Mouse (Mus musculus): Measurements from ENCODE around the gene Foxj3. TPM values are rescaled to one million over a fixed set of nuclear protein-coding genes. Genes with fewer than 3 reads are reported as not detected.

Foxj3 gene
- polyA plus RNA-seq, 1 experiment, result 9.7 TPM

DNA sequence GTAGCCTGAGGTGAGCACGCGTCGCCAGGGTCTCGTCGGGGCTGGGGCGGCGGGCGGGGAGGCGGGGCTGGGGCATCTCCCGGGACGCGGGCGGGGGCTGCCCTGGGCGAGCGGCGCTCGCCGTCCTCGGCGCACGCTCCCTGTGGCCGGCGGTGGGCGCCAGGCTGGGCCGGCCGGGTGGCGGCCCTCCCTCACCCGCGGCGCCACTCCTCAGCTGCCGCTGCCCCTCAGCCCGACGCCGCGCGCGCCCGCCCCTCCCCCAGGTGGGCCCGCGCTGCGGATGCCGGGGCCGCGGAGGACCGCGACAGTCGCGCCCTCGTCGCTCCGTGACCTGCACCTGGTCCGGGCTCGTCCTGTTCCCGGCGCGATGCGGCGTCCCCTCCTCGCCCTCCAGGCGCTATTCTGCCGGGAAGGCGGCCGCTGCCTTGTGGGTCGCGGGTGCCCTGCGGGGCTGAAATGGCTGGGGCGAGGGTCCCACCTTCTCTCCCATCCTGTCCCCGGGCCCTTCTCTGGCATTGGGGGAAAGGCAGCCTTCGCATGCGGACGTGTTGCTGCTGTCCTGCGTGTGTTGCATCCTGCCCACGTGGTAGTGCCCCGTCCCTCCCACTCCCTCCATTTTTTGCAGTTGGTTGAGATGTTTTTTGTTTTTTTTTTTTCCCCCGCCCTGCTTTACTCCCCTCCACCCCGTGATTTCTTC lies 3.2 kb downstream of the Foxj3 start:
- TF ChIP-seq POLR2A (IDR thresholded peaks at IDR 0.05; ENCODE audit: borderline replicate concordance, control insufficient read depth, low read depth, low read length), result no peak
- TF ChIP-seq CTCF (IDR thresholded peaks at IDR 0.05; ENCODE audit: control insufficient read depth, insufficient read depth, low read length), result no peak
- Histone ChIP-seq H3K4me3 (replicated peaks; ENCODE audit: control insufficient read depth, low read depth, low read length) (peak overlapping the region; percentile 97), H3K27ac (ENCODE audit: control insufficient read depth, insufficient read depth, low read depth, low read length, poor library complexity) (peak overlapping the region; percentile 87), H3K4me1 (ENCODE audit: control insufficient read depth, insufficient read depth, low read length) (peaks cover 4% of the 10 kb centered on the region)
- WGBS, result under 1% methylated on average over 66 of the region's 76 CpGs

- TF ChIP-seq CTCF (IDR thresholded peaks at IDR 0.05; ENCODE audit: control insufficient read depth, insufficient read depth, low read length) (no peak), POLR2A (IDR thresholded peaks at IDR 0.05; ENCODE audit: borderline replicate concordance, control insufficient read depth, low read depth, low read length) (no peak)
- peak overlapping the region; percentile 97 for H3K4me3 ChIP-seq (replicated peaks; ENCODE audit: control insufficient read depth, low read depth, low read length)
- H3K4me1 ChIP-seq (ENCODE audit: control insufficient read depth, insufficient read depth, low read length), result peaks cover 4% of the 10 kb centered on the region
- peak overlapping the region; percentile 87 for H3K27ac ChIP-seq (ENCODE audit: control insufficient read depth, insufficient read depth, low read depth, low read length, poor library complexity)
- WGBS, result 14% methylated on average over 10 of the region's 10 CpGs
Observed at GRCm38 (mm10) chr4:119540533-119540890, 3.7 kb downstream of the Foxj3 start.

GRCm38 (mm10) chr4:119550864-119551263 lies 14.1 kb downstream of the Foxj3 start:
- no peak for TF ChIP-seq POLR2A (IDR thresholded peaks at IDR 0.05; ENCODE audit: borderline replicate concordance, control insufficient read depth, low read depth, low read length)
- no peak for TF ChIP-seq CTCF (IDR thresholded peaks at IDR 0.05; ENCODE audit: control insufficient read depth, insufficient read depth, low read length)
- Histone ChIP-seq H3K4me1 (ENCODE audit: control insufficient read depth, insufficient read depth, low read length) (no peaks in the 10 kb centered on the region; the same call in 1 of the 2 replicates), H3K4me3 (replicated peaks; ENCODE audit: control insufficient read depth, low read depth, low read length) (no peak overlapping the region), H3K27ac (ENCODE audit: control insufficient read depth, insufficient read depth, low read depth, low read length, poor library complexity) (no peak overlapping the region)
- 31% methylated on average over 1 of the region's 1 CpGs for WGBS

DNA sequence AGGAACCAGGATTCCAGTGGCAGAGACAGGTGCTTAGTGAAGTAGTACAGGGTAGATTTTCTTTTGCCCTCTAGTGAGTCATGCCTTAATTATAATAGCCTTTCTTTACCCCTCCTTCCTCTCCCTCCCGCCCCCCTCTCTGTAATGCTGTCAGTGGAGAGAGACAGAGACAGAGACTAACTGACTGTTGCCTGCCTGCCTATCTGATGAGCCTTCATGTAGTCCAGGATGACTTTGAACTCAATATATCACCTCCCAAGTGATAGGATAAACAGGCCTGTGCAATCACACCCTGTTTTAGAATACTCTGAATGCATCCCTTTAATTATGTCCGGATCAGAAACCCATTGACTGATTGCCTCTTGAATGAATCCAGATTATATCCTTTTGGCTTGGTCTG lies 18.7 kb downstream of the Foxj3 start:
- Histone ChIP-seq H3K4me3 (replicated peaks; ENCODE audit: control insufficient read depth, low read depth, low read length) (no peak overlapping the region), H3K27ac (ENCODE audit: control insufficient read depth, insufficient read depth, low read depth, low read length, poor library complexity) (no peak overlapping the region), H3K4me1 (ENCODE audit: control insufficient read depth, insufficient read depth, low read length) (no peaks in the 10 kb centered on the region; the same call in 1 of the 2 replicates)
- no peak for TF ChIP-seq POLR2A (IDR thresholded peaks at IDR 0.05; ENCODE audit: borderline replicate concordance, control insufficient read depth, low read depth, low read length)
- TF ChIP-seq CTCF (IDR thresholded peaks at IDR 0.05; ENCODE audit: control insufficient read depth, insufficient read depth, low read length), result no peak
- WGBS, result 74% methylated on average over 2 of the region's 2 CpGs

DNA sequence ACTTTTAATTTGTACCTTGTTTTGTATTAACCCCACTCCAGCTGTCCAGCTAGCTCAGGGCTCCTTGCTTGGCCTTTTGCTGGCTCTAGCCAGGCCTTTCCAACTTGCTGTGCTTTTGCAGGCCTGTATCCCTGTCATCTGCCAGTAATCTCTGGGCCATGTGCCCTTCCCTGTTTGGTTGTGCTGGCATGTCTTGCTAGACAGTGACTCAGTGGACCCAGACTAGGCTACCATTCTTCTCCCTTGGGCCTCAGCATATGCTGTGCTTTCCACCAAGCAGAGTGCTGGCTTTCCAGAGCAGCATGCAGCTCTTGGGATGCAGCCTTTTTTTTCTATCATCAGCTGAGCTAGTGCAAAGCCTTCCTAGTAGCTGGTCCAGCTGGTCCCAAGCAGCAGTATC lies 26.3 kb downstream of the Foxj3 start:
- TF ChIP-seq CTCF (IDR thresholded peaks at IDR 0.05; ENCODE audit: control insufficient read depth, insufficient read depth, low read length) (no peak), POLR2A (IDR thresholded peaks at IDR 0.05; ENCODE audit: borderline replicate concordance, control insufficient read depth, low read depth, low read length) (no peak)
- Histone ChIP-seq H3K27ac (ENCODE audit: control insufficient read depth, insufficient read depth, low read depth, low read length, poor library complexity) (no peak overlapping the region), H3K4me1 (ENCODE audit: control insufficient read depth, insufficient read depth, low read length) (no peaks in the 10 kb centered on the region), H3K4me3 (replicated peaks; ENCODE audit: control insufficient read depth, low read depth, low read length) (no peak overlapping the region)

DNA sequence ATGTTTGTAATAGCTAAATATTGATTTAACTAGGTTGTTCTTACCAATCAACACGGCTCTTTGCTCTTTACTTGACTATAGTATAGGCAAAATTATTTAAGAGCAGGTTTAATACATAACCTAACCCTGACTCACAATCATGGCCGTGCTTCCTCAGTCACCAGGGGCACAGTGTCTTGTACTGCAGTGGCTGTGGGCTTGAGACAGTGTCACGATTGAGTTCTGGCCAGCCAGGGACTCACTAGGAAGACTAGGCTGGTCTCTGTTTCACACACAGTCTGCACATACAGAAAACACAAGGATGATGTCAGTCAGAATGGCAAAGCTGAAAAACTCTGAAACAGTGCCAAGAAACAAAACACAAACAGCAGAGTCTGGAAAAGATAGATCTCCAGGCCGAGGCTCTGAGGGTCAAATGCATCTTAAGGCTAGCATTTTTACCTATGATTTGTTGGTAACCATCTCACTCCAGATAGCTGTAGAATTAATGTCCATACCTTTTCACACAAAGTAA lies 29.6 kb downstream of the Foxj3 start:
- no peak overlapping the region for H3K27ac ChIP-seq (ENCODE audit: control insufficient read depth, insufficient read depth, low read depth, low read length, poor library complexity)
- H3K4me1 ChIP-seq (ENCODE audit: control insufficient read depth, insufficient read depth, low read length), result no peaks in the 10 kb centered on the region
- TF ChIP-seq POLR2A (IDR thresholded peaks at IDR 0.05; ENCODE audit: borderline replicate concordance, control insufficient read depth, low read depth, low read length) (no peak), CTCF (IDR thresholded peaks at IDR 0.05; ENCODE audit: control insufficient read depth, insufficient read depth, low read length) (no peak)
- H3K4me3 ChIP-seq (replicated peaks; ENCODE audit: control insufficient read depth, low read depth, low read length), result no peak overlapping the region
- WGBS, result 81% methylated on average over 4 of the region's 4 CpGs

DNA sequence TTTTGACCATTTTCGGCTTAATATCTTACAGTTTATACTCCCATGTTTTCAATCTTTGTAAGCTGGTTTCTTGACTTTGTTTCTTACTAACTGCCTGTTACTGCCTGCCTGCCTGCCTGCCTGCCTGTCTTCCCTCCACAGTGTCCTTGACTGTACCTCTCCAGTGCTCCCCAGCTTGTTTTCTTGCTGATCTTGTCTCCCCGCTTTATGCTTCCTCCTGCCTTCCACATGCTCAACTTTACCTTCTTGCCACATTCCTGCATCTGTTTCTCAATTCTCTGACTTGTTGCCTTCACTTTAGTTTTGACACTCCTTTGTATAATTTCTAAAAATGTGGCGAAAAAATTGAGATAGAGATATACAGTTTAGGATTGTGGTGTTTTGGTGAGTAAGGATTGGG lies 35.9 kb downstream of the Foxj3 start:
- Histone ChIP-seq H3K4me3 (replicated peaks; ENCODE audit: control insufficient read depth, low read depth, low read length) (no peak overlapping the region), H3K4me1 (ENCODE audit: control insufficient read depth, insufficient read depth, low read length) (peaks cover 2% of the 10 kb centered on the region; the same call in 1 of the 2 replicates), H3K27ac (ENCODE audit: control insufficient read depth, insufficient read depth, low read depth, low read length, poor library complexity) (no peak overlapping the region)
- no peak for TF ChIP-seq CTCF (IDR thresholded peaks at IDR 0.05; ENCODE audit: control insufficient read depth, insufficient read depth, low read length)
- TF ChIP-seq POLR2A (IDR thresholded peaks at IDR 0.05; ENCODE audit: borderline replicate concordance, control insufficient read depth, low read depth, low read length), result no peak
- WGBS, result 59% methylated on average over 3 of the region's 3 CpGs

GRCm38 (mm10) chr4:119574504-119574903 lies 37.7 kb downstream of the Foxj3 start:
- peaks cover 2% of the 10 kb centered on the region; the same call in 1 of the 2 replicates for H3K4me1 ChIP-seq (ENCODE audit: control insufficient read depth, insufficient read depth, low read length)
- no peak overlapping the region for H3K4me3 ChIP-seq (replicated peaks; ENCODE audit: control insufficient read depth, low read depth, low read length)
- no peak overlapping the region for H3K27ac ChIP-seq (ENCODE audit: control insufficient read depth, insufficient read depth, low read depth, low read length, poor library complexity)
- TF ChIP-seq POLR2A (IDR thresholded peaks at IDR 0.05; ENCODE audit: borderline replicate concordance, control insufficient read depth, low read depth, low read length) (no peak), CTCF (IDR thresholded peaks at IDR 0.05; ENCODE audit: control insufficient read depth, insufficient read depth, low read length) (no peak)
- 62% methylated on average over 2 of the region's 2 CpGs for WGBS
